Mouse (Mus musculus) erythroid progenitor cell, adult 5-6 weeks (primary cell): Measurements from ENCODE around the gene Ak5. TPM values are rescaled to one million over a fixed set of nuclear protein-coding genes. Genes with fewer than 3 reads are reported as not detected.

Experiments used
- ATAC-seq: replicated peaks from 2 replicates; pipeline ENCODE4 v1.8.0; 2016; ENCODE audit warnings: moderate number of reproducible peaks, mild to moderate bottlenecking, moderate TSS enrichment, inconsistent platforms; ENCODE audit not compliant: poor library complexity, low FRiP score, severe bottlenecking
- total RNA-seq, 2 experiments: library from RNA; stranded (forward) in 1 of 2; stranded (reverse) in 1 of 2; fragments of 150-400 nt in 1 of 2; fragments of 186-747, 209-891 nt in 1 of 2; gene quantifications; 2 replicates each; pipeline versions ENCODE4 v1.2.3 to v1.2.4; 2015 to 2017; ENCODE audit warnings: low replicate concordance in 2 of 2

The Ak5 gene
- total RNA-seq, 2 experiments from 2014 or later, result not detected

GRCm38 (mm10) chr3:152577273-152577672 lies 90.9 kb downstream of the Ak5 start:
- ATAC-seq, result no peak

- no peak for ATAC-seq
Measured at GRCm38 (mm10) chr3:152569242-152569605, 98.9 kb downstream of the Ak5 start.

GRCm38 (mm10) chr3:152568455-152569241 lies 99.5 kb downstream of the Ak5 start:
- ATAC-seq, result no peak

- no peak for ATAC-seq
Measured at GRCm38 (mm10) chr3:152564516-152565113, 103.5 kb downstream of the Ak5 start.

GRCm38 (mm10) chr3:152563833-152564232 lies 104.3 kb downstream of the Ak5 start:
- no peak for ATAC-seq

GRCm38 (mm10) chr3:152561708-152562107 lies 106.5 kb downstream of the Ak5 start:
- ATAC-seq, result no peak

- no peak for ATAC-seq
Measured at GRCm38 (mm10) chr3:152559295-152559694, 108.9 kb downstream of the Ak5 start.

- ATAC-seq, result no peak
Measured at GRCm38 (mm10) chr3:152558106-152558505, 110.1 kb downstream of the Ak5 start.

- peak; percentile 95 for ATAC-seq
Measured at GRCm38 (mm10) chr3:152557659-152558058, 110.5 kb downstream of the Ak5 start.

- ATAC-seq, result no peak
Measured at GRCm38 (mm10) chr3:152556919-152557318, 111.2 kb downstream of the Ak5 start.

GRCm38 (mm10) chr3:152556435-152556834 lies 111.7 kb downstream of the Ak5 start:
- ATAC-seq, result no peak

- no peak for ATAC-seq
Measured at GRCm38 (mm10) chr3:152555216-152555615, 112.9 kb downstream of the Ak5 start.

- ATAC-seq, result no peak
Measured at GRCm38 (mm10) chr3:152554366-152554765, 113.8 kb downstream of the Ak5 start.

GRCm38 (mm10) chr3:152552641-152553040 lies 115.5 kb downstream of the Ak5 start:
- no peak for ATAC-seq

- ATAC-seq, result no peak
Measured at GRCm38 (mm10) chr3:152550528-152551115, 117.5 kb downstream of the Ak5 start.

- ATAC-seq, result no peak
Measured at GRCm38 (mm10) chr3:152550031-152550430, 118.1 kb downstream of the Ak5 start.

GRCm38 (mm10) chr3:152544921-152545320 lies 123.2 kb downstream of the Ak5 start:
- no peak for ATAC-seq

GRCm38 (mm10) chr3:152542298-152542697 lies 125.9 kb downstream of the Ak5 start:
- ATAC-seq, result no peak

GRCm38 (mm10) chr3:152530344-152530743 lies 137.8 kb downstream of the Ak5 start:
- ATAC-seq, result no peak

- no peak for ATAC-seq
Measured at GRCm38 (mm10) chr3:152529058-152529972, 138.8 kb downstream of the Ak5 start.
